ENCODE assay signal across 7 mouse cellular contexts in genomic region chr6:144902267-144902995, GRCm38 (mm10).
DNase-seq lines count a peak whose midpoint lies in the region; ATAC-seq and TF ChIP-seq lines count a peak whose summit lies in the region.

No protein-coding gene starts in this region.

- peak; percentile 98 for TF ChIP-seq EP300 in CH12.LX (IDR thresholded peaks at IDR 0.05; ENCODE audit: low read length)

- peaks cover 3% of the 10 kb centered on the region for H3K9me3 ChIP-seq in CH12.LX (replicated peaks; ENCODE audit: low read length)
- H3K9me3 ChIP-seq in lung, embryonic 14.5 days (ENCODE audit: low read depth, low read length): no peaks in the 10 kb centered on the region

- TF ChIP-seq POLR2A in CH12.LX (IDR thresholded peaks at IDR 0.05; ENCODE audit: low read depth, low read length): peak; percentile 57

- 49% methylated on average over 20 of the region's 20 CpGs for WGBS in lung, embryonic 14.5 days

- peak overlapping the region; percentile 91 for H3K27ac ChIP-seq in CH12.LX (ENCODE audit: insufficient read depth, low read depth)
- 0 out of 2 replicates have a peak overlapping the region, but pooled peaks have one; percentile 18 for H3K27ac ChIP-seq in lung, embryonic 14.5 days (ENCODE audit: low read depth)

- ATAC-seq in activated CD4-positive, CD25-positive, alpha-beta regulatory T cell, adult 4 months: peak; percentile 86
- peak; percentile 64 for ATAC-seq in lung, embryonic 14.5 days (ENCODE audit: insufficient read depth)

- dilution Hi-C loops in CH12.LX (cut with MboI; ENCODE audit: extremely low pct_ligation_motif_present, extremely low pct_unique_long_range_greater_than_20kb, low sequenced_read_pairs): no loop called here

- no peaks in the 10 kb centered on the region for H3K36me3 ChIP-seq in CH12.LX (replicated peaks in 1 of 2; ENCODE audit: control insufficient read depth in 1 of 2, insufficient read depth in 1 of 2, low read length in 1 of 2)
- H3K36me3 ChIP-seq in lung, embryonic 14.5 days (ENCODE audit: insufficient read depth): no peaks in the 10 kb centered on the region

- TF ChIP-seq CTCF in CH12.LX (conservative IDR thresholded peaks at IDR 0.05 in 1 of 2, IDR thresholded peaks at IDR 0.05 in 1 of 2; ENCODE audit: low read depth in 2 of 2, low read length in 2 of 2): no peak
- TF ChIP-seq CTCF in lung, embryonic 14.5 days (IDR thresholded peaks at IDR 0.05; ENCODE audit: low read depth): no peak

- peak; percentile 99 for DNase-seq in CH12.LX (ENCODE audit: extremely low read depth)
- DNase-seq in heart, adult 8-10 months (ENCODE audit: low spot score): peak; percentile 53
- peak; percentile 38 for DNase-seq in lung, embryonic 14.5 days
- peak; percentile 88 to 89 for DNase-seq in spleen, postnatal 36 days (ENCODE audit: low spot score in 2 of 2)
- DNase-seq in ovary, postnatal 10 days (ENCODE audit: low spot score): no peak
- DNase-seq in left cerebral cortex, adult 8-10 months (ENCODE audit: low spot score in 2 of 2): no peak

- H3K9ac ChIP-seq in CH12.LX (ENCODE audit: insufficient read depth, low read depth): peak overlapping the region; percentile 49
- no peak overlapping the region for H3K9ac ChIP-seq in lung, embryonic 14.5 days

- H3K79me2 ChIP-seq in CH12.LX (replicated peaks; ENCODE audit: control insufficient read depth, extremely low read depth, insufficient read depth, poor library complexity, severe bottlenecking): no peaks in the 10 kb centered on the region

- in situ Hi-C loops in CH12.LX (cut with MboI; ENCODE audit: low pct_ligation_motif_present, low pct_unique_long_range_greater_than_20kb, low sequenced_read_pairs): no loop called here

- H3K4me1 ChIP-seq in CH12.LX (ENCODE audit: control insufficient read depth in 1 of 2, insufficient read depth in 2 of 2): peaks cover 12 to 61% of the 10 kb centered on the region in 2 experiments
- H3K4me1 ChIP-seq in lung, embryonic 14.5 days (ENCODE audit: insufficient read depth): peaks cover 18% of the 10 kb centered on the region

- H3K4me2 ChIP-seq in CH12.LX (ENCODE audit: insufficient read depth, low read depth, poor library complexity, severe bottlenecking): peak overlapping the region; percentile 83
- H3K4me2 ChIP-seq in lung, embryonic 14.5 days: peak overlapping the region; percentile 37

- H3K4me3 ChIP-seq in CH12.LX (replicated peaks in 1 of 3; ENCODE audit: low read depth in 2 of 3, low read length in 2 of 3, poor library complexity in 1 of 3): peak overlapping the region; percentile 10 to 46 (median 45)
- no peak overlapping the region for H3K4me3 ChIP-seq in lung, embryonic 14.5 days (ENCODE audit: low read depth, low read length)

- TF ChIP-seq RAD21 in CH12.LX (IDR thresholded peaks at IDR 0.05; ENCODE audit: low read depth, low read length): no peak; the same call in none of the 2 replicates

- H3K27me3 ChIP-seq in CH12.LX (replicated peaks): no peaks in the 10 kb centered on the region
- H3K27me3 ChIP-seq in lung, embryonic 14.5 days (ENCODE audit: insufficient read depth, low read length): no peaks in the 10 kb centered on the region

TF ChIP-seq in CH12.LX, 34 proteins besides CTCF, POLR2A, EP300 and RAD21:
- TF ChIP-seq IRF4 (IDR thresholded peaks at IDR 0.05; ENCODE audit: low read depth, low read length) (peak; percentile 98), ZNF384 (IDR thresholded peaks at IDR 0.05; ENCODE audit: low read depth, low read length) (peak; percentile 55), TCF12 (IDR thresholded peaks at IDR 0.05; ENCODE audit: low read depth, low read length) (peak; percentile 92), MYC (IDR thresholded peaks at IDR 0.05; ENCODE audit: low read depth, low read length) (0 out of 2 replicates have a peak, but pooled peaks have one; percentile 25), MAX (IDR thresholded peaks at IDR 0.05; ENCODE audit: low read length) (peak; percentile 63), UBTF (IDR thresholded peaks at IDR 0.05; ENCODE audit: low read depth, low read length) (no peak), PAX5 (IDR thresholded peaks at IDR 0.05; ENCODE audit: low read length) (no peak), JUN (IDR thresholded peaks at IDR 0.05; ENCODE audit: insufficient read depth, low read depth, low read length) (peak; percentile 93), JUND (conservative IDR thresholded peaks at IDR 0.05; ENCODE audit: low read depth, low read length) (peak; percentile 91), NRF1 (IDR thresholded peaks at IDR 0.05; ENCODE audit: low read depth, low read length) (peak; percentile 94), BHLHE40 (IDR thresholded peaks at IDR 0.05; ENCODE audit: low read depth, low read length) (peak; percentile 90), USF2 (conservative IDR thresholded peaks at IDR 0.05; ENCODE audit: low read depth, low read length) (no peak), CHD1 (IDR thresholded peaks at IDR 0.05; ENCODE audit: low read depth, low read length) (no peak), E2F4 (IDR thresholded peaks at IDR 0.05; ENCODE audit: insufficient replicate concordance, low read depth, low read length) (no peak), USF1 (IDR thresholded peaks at IDR 0.05; ENCODE audit: low read depth, low read length) (no peak), NELFE (IDR thresholded peaks at IDR 0.05; ENCODE audit: low read depth, low read length) (0 out of 2 replicates have a peak, but pooled peaks have one; percentile 16), CHD2 (IDR thresholded peaks at IDR 0.05; ENCODE audit: low read length) (peak; percentile 74), MXI1 (IDR thresholded peaks at IDR 0.05; ENCODE audit: low read depth, low read length) (peak; percentile 34; the same call in 1 of the 2 replicates), ZC3H11A (IDR thresholded peaks at IDR 0.05; ENCODE audit: low read depth, low read length) (no peak), RCOR1 (conservative IDR thresholded peaks at IDR 0.05; ENCODE audit: low read depth, low read length) (peak; percentile 87; the same call in 1 of the 2 replicates), SMC3 (IDR thresholded peaks at IDR 0.05; ENCODE audit: low read depth, low read length) (peak; percentile 17; the same call in 1 of the 2 replicates), POLR2AphosphoS2 (IDR thresholded peaks at IDR 0.05; ENCODE audit: low read depth, low read length) (peak; percentile 47; the same call in 1 of the 2 replicates), MAZ (IDR thresholded peaks at IDR 0.05; ENCODE audit: low read depth, low read length) (peak; percentile 65; the same call in 1 of the 2 replicates), TBP (conservative IDR thresholded peaks at IDR 0.05; ENCODE audit: low read depth, low read length) (peak; percentile 71), ELF1 (IDR thresholded peaks at IDR 0.05; ENCODE audit: low read depth, low read length) (no peak; the same call in none of the 2 replicates), MEF2A (IDR thresholded peaks at IDR 0.05; ENCODE audit: borderline replicate concordance, low read depth, low read length) (peak; percentile 94), ZKSCAN1 (IDR thresholded peaks at IDR 0.05; ENCODE audit: borderline replicate concordance, low read depth, low read length) (no peak), ETS1 (conservative IDR thresholded peaks at IDR 0.05; ENCODE audit: low read depth, low read length) (peak; percentile 98), MAFK (IDR thresholded peaks at IDR 0.05; ENCODE audit: insufficient replicate concordance, low read length) (peak; percentile 89), HCFC1 (IDR thresholded peaks at IDR 0.05; ENCODE audit: low read depth, low read length) (no peak), SIN3A (IDR thresholded peaks at IDR 0.05; ENCODE audit: low read length) (peak; percentile 41; the same call in 1 of the 2 replicates), ZMIZ1 (IDR thresholded peaks at IDR 0.05; ENCODE audit: low read depth, low read length) (peak; percentile 69), GABPA (IDR thresholded peaks at IDR 0.05; ENCODE audit: insufficient replicate concordance, low read depth, low read length) (no peak; the same call in 1 of the 2 replicates), KAT2A (IDR thresholded peaks at IDR 0.05; ENCODE audit: insufficient replicate concordance, low read length) (peak; percentile 71; the same call in 1 of the 2 replicates)

Comparison
In these comparisons a context has a peak if more than half of its experiments do, and no peak if none do; other contexts are left out.
1. DNase-seq: peak in CH12.LX (single experiment), heart, adult 8-10 months (single experiment), lung, embryonic 14.5 days (single experiment) and spleen, postnatal 36 days (2 of 2); none in ovary, postnatal 10 days (single experiment) and left cerebral cortex, adult 8-10 months (0 of 2).